Mouse (Mus musculus) midbrain, postnatal 0 days (tissue): Measurements from ENCODE around the gene Ralgapa2. TPM values are rescaled to one million over a fixed set of nuclear protein-coding genes. Genes with fewer than 3 reads are reported as not detected.
A peak's percentile ranks its signal among the peaks of the same experiment; 100 is the strongest.

Experiments used
- ATAC-seq: fragments of 200-750 bp; cut with Nextera tagmentation; 2 replicates; pipeline ENCODE4 v1.8.0; 2017; ENCODE audit warnings: moderate number of reproducible peaks, mild to moderate bottlenecking, moderate TSS enrichment, moderate library complexity; ENCODE audit not compliant: low FRiP score
- DNase-seq: peaks from one replicate; pipeline ENCODE4 v3.0.0-alpha.2; 2015; ENCODE audit warnings: low spot score
- H3K27ac ChIP-seq: fragments of 300-500 bp; sonication (generic); 2 replicates; pipeline ENCODE4 v1.5.1; 2014; ENCODE audit warnings: low read depth, mild to moderate bottlenecking, low read length, mixed read lengths
- H3K27me3 ChIP-seq: fragments of 300-500 bp; sonication (generic); 2 replicates; pipeline ENCODE4 v1.6.1; 2014; ENCODE audit warnings: low read length, control low read depth, mixed read lengths; ENCODE audit not compliant: insufficient read depth
- H3K36me3 ChIP-seq: fragments of 300-500 bp; sonication (generic); 2 replicates; pipeline ENCODE4 v1.6.1; 2014; ENCODE audit warnings: low read length, control low read depth, mixed read lengths; ENCODE audit not compliant: insufficient read depth
- H3K4me1 ChIP-seq: fragments of 300-500 bp; sonication (generic); 2 replicates; pipeline ENCODE4 v1.6.1; 2014; ENCODE audit warnings: mild to moderate bottlenecking, control low read depth, antibody characterized with exemption, low read length, mixed read lengths; ENCODE audit not compliant: insufficient read depth
- H3K4me2 ChIP-seq: fragments of 300-500 bp; sonication (generic); 2 replicates; pipeline ENCODE4 v1.6.1; 2014; ENCODE audit warnings: low read depth, mild to moderate bottlenecking, low read length, mixed read lengths; ENCODE audit not compliant: poor library complexity, severe bottlenecking
- H3K4me3 ChIP-seq: fragments of 300-500 bp; sonication (generic); 2 replicates; pipeline ENCODE4 v1.5.1; 2014; ENCODE audit warnings: low read depth, mild to moderate bottlenecking, low read length, moderate library complexity
- H3K9ac ChIP-seq: fragments of 300-500 bp; sonication (generic); replicated peaks from 2 replicates; pipeline ENCODE4 v1.6.1; 2014; ENCODE audit warnings: mild to moderate bottlenecking, low read length, moderate library complexity, mixed read lengths; ENCODE audit not compliant: poor library complexity, severe bottlenecking
- H3K9me3 ChIP-seq: fragments of 300-500 bp; sonication (generic); 2 replicates; pipeline ENCODE4 v1.6.1; 2016; ENCODE audit warnings: low read length, control low read depth
- CTCF ChIP-seq: IDR thresholded peaks from 2 replicates; pipeline ENCODE4 v1.5.1; 2016; ENCODE audit warnings: antibody characterized with exemption, mild to moderate bottlenecking
- WGBS: fragments of 180-500 bp; shearing (Covaris S2); extraction: QIAGEN DNeasy Blood & Tissue Kit; methylation state at CpG from one replicate; pipeline ENCODE4 v1.1.7; 2014; 5-methylcytosine and 5-hydroxymethylcytosine counted together
- polyA plus RNA-seq: library from polyadenylated mRNA; unstranded; fragments of >200 nt; fragmentation: Nextera tagmentation; extraction: Ambion mirVana; gene quantifications from 2 replicates; pipeline ENCODE4 v1.2.1, GENCODE M21; 2015
- total RNA-seq: library from RNA; depleted of rRNA; stranded (reverse); fragments of >200 nt; gene quantifications from 2 replicates; pipeline ENCODE4 v1.2.3, GENCODE M21; 2014

Gene Ralgapa2
- total and polyA plus RNA-seq, 2 experiments from 2014 or later, result 8.5 to 26.5 TPM

- no peak overlapping the region for H3K4me2 ChIP-seq
- H3K4me3 ChIP-seq, result no peak overlapping the region
- no peak overlapping the region for H3K9ac ChIP-seq
- no peaks in the 10 kb centered on the region for H3K4me1 ChIP-seq
- DNase-seq (no peak), ATAC-seq (no peak)
- no peak for TF ChIP-seq CTCF
- no peaks in the 10 kb centered on the region for H3K36me3 ChIP-seq
- WGBS, result 59% methylated on average over 2 of the region's 2 CpGs
- no peaks in the 10 kb centered on the region for H3K9me3 ChIP-seq
- H3K27me3 ChIP-seq, result no peaks in the 10 kb centered on the region
- no peak overlapping the region for H3K27ac ChIP-seq
Observed at GRCm38 (mm10) chr2:146525483-146525882, 13.3 kb upstream of the Ralgapa2 start.

GRCm38 (mm10) chr2:146524685-146525415, 12.7 kb upstream of the Ralgapa2 start:
- 88% methylated on average over 4 of the region's 4 CpGs for WGBS
- no peak for TF ChIP-seq CTCF

GRCm38 (mm10) chr2:146516894-146517293, 4.8 kb upstream of the Ralgapa2 start:
- Histone ChIP-seq H3K9ac (no peak overlapping the region), H3K4me2 (no peak overlapping the region), H3K27me3 (no peaks in the 10 kb centered on the region), H3K4me1 (no peaks in the 10 kb centered on the region), H3K36me3 (no peaks in the 10 kb centered on the region), H3K4me3 (no peak overlapping the region), H3K9me3 (no peaks in the 10 kb centered on the region), H3K27ac (no peak overlapping the region)
- no peak for ATAC-seq
- DNase-seq, result no peak
- TF ChIP-seq CTCF, result no peak
- WGBS, result 73% methylated on average over 2 of the region's 2 CpGs

More at GRCm38 (mm10) chr2:146524685-146525415, 12.7 kb upstream of the Ralgapa2 start:
- no peak overlapping the region for H3K4me2 ChIP-seq
- H3K36me3 ChIP-seq, result no peaks in the 10 kb centered on the region
- no peaks in the 10 kb centered on the region for H3K9me3 ChIP-seq
- no peak overlapping the region for H3K9ac ChIP-seq
- no peak overlapping the region for H3K27ac ChIP-seq
- no peak overlapping the region for H3K4me3 ChIP-seq
- DNase-seq (no peak), ATAC-seq (no peak)
- no peaks in the 10 kb centered on the region for H3K4me1 ChIP-seq
- no peaks in the 10 kb centered on the region for H3K27me3 ChIP-seq

GRCm38 (mm10) chr2:146515081-146515480, 2.9 kb upstream of the Ralgapa2 start:
- H3K27me3 ChIP-seq, result no peaks in the 10 kb centered on the region
- H3K36me3 ChIP-seq, result no peaks in the 10 kb centered on the region
- no peak overlapping the region for H3K9ac ChIP-seq
- H3K27ac ChIP-seq, result no peak overlapping the region
- H3K9me3 ChIP-seq, result no peaks in the 10 kb centered on the region
- peaks cover 4% of the 10 kb centered on the region; the same call in 1 of the 2 replicates for H3K4me1 ChIP-seq
- no peak overlapping the region for H3K4me2 ChIP-seq
- no peak for DNase-seq
- TF ChIP-seq CTCF, result no peak
- WGBS, result 79% methylated on average over 2 of the region's 2 CpGs
- H3K4me3 ChIP-seq, result no peak overlapping the region
- no peak for ATAC-seq

GRCm38 (mm10) chr2:146512581-146512920, 407 bp upstream of the Ralgapa2 start:
- no peak for ATAC-seq
- H3K9ac ChIP-seq, result no peak overlapping the region
- no peak overlapping the region for H3K27ac ChIP-seq
- H3K36me3 ChIP-seq, result no peaks in the 10 kb centered on the region
- peak overlapping the region; percentile 81; the same call in 1 of the 2 replicates for H3K4me3 ChIP-seq
- no peak for DNase-seq
- no peaks in the 10 kb centered on the region for H3K27me3 ChIP-seq
- H3K4me2 ChIP-seq, result peak overlapping the region; percentile 40
- TF ChIP-seq CTCF, result no peak
- peaks cover 4% of the 10 kb centered on the region; the same call in 1 of the 2 replicates for H3K4me1 ChIP-seq
- 83% methylated on average over 2 of the region's 2 CpGs for WGBS
- no peaks in the 10 kb centered on the region for H3K9me3 ChIP-seq

GRCm38 (mm10) chr2:146511401-146511865, 711 bp downstream of the Ralgapa2 start:
- Histone ChIP-seq H3K27ac (peak overlapping the region; percentile 72), H3K4me3 (peak overlapping the region; percentile 81), H3K9ac (peak overlapping the region; percentile 92), H3K4me2 (peak overlapping the region; percentile 83), H3K9me3 (no peaks in the 10 kb centered on the region), H3K4me1 (peaks cover 4% of the 10 kb centered on the region; the same call in 1 of the 2 replicates), H3K27me3 (no peaks in the 10 kb centered on the region), H3K36me3 (no peaks in the 10 kb centered on the region)
- ATAC-seq (peak; percentile 49), DNase-seq (peak; percentile 21)
- WGBS, result under 1% methylated on average over 21 of the region's 22 CpGs
- TF ChIP-seq CTCF, result no peak; the same call in 1 of the 2 replicates
